Mouse (Mus musculus): Measurements from ENCODE around the gene Scpep1. TPM values are rescaled to one million over a fixed set of nuclear protein-coding genes. Genes with fewer than 3 reads are reported as not detected.

Scpep1 gene
- total RNA-seq, 1 experiment: 140 TPM

DNA sequence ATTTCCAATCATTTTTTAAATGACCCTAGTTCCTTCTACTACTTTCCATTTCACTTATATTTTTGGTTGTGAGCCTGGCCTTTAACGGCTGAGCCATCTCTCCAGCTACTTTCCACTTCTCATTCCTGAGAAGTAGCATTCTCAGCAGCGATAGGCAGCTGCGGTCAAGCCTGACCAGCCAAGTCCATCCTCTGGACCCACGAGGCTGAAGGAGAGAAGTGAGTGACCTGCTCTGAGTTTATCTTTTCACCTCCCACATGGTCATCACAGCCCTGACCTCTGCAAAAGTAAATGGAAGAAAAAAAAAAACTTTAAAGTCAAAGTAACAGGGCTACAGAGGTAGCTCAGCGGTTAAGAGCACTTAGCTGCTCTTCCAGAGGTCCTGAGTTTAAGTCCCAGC, 28.7 kb downstream of the Scpep1 start:
- H3K36me3 ChIP-seq (ENCODE audit: control insufficient read depth, insufficient read depth, low read length, poor library complexity, severe bottlenecking): peaks cover 40% of the 10 kb centered on the region
- TF ChIP-seq MAFK (IDR thresholded peaks at IDR 0.05; ENCODE audit: insufficient read depth, low read depth, low read length) (no peak), HCFC1 (IDR thresholded peaks at IDR 0.05; ENCODE audit: borderline replicate concordance, insufficient read depth, low read length) (no peak), ZNF384 (IDR thresholded peaks at IDR 0.05; ENCODE audit: low read depth, low read length) (no peak), CHD2 (IDR thresholded peaks at IDR 0.05; ENCODE audit: low read depth, low read length) (no peak), ZC3H11A (IDR thresholded peaks at IDR 0.05; ENCODE audit: borderline replicate concordance, low read depth, low read length) (no peak)
- H3K9me3 ChIP-seq (ENCODE audit: control insufficient read depth, insufficient read depth, low read depth, low read length): no peaks in the 10 kb centered on the region
- DNase-seq (ENCODE audit: low read depth, low spot score): no peak
- H3K27ac ChIP-seq (ENCODE audit: insufficient read depth, low read depth, low read length, poor library complexity, severe bottlenecking): no peak overlapping the region
- H3K4me3 ChIP-seq (ENCODE audit: insufficient read depth in 1 of 2, low read depth in 1 of 2, low read length in 2 of 2, poor library complexity in 1 of 2, severe bottlenecking in 1 of 2): no peak overlapping the region
- H3K4me1 ChIP-seq (ENCODE audit: control insufficient read depth in 2 of 2, insufficient read depth in 2 of 2, low read length in 2 of 2, poor library complexity in 1 of 2): peaks cover 11 to 13% of the 10 kb centered on the region in 2 experiments
- no peak overlapping the region for H3K9ac ChIP-seq (ENCODE audit: insufficient read depth, low read depth, low read length, poor library complexity, severe bottlenecking)
- in situ Hi-C loops (cut with MboI; ENCODE audit: low sequenced_read_pairs in 2 of 2, unreplicated experiment in 2 of 2): no loop called here

DNA sequence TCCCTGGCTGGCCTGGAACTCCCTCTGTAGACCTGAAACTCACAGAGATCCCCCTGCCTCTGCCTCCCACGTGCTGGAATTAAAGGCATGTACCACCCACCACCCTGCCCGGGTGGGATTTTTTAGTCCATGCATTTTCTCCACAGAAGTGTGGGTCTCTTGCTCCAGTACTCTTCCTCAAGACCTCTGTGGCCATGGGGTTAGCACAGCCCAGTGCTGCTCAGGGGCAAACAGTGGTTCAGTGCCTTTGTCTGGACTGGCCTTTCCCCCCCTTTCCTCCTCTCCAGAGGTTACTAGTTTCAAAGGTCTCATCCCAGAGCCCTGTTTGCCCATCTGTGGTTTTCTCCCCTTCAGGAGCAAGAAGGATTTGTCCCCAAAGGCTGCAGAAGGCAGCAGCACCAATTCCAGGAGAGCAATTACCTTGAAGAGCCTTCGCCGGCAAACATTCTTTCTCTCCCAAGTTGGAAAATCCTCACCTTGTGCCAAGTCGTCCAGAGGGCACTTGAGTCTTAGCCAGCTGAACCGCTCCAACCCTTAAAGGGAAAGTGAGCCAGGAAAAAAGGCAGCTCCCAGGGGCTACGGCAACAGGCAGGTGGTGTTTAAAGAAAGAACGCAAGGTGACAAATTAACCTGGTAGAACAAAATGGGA, 45.8 kb downstream of the Scpep1 start:
- H3K4me1 ChIP-seq (ENCODE audit: control insufficient read depth in 2 of 2, insufficient read depth in 2 of 2, low read length in 2 of 2, poor library complexity in 1 of 2): peaks cover 0 to 3% of the 10 kb centered on the region in 2 experiments; a peak in 1 of 4 replicates
- DNase-seq (ENCODE audit: low read depth, low spot score): no peak
- in situ Hi-C loops (cut with MboI; ENCODE audit: low sequenced_read_pairs in 2 of 2, unreplicated experiment in 2 of 2): no loop called here

DNA sequence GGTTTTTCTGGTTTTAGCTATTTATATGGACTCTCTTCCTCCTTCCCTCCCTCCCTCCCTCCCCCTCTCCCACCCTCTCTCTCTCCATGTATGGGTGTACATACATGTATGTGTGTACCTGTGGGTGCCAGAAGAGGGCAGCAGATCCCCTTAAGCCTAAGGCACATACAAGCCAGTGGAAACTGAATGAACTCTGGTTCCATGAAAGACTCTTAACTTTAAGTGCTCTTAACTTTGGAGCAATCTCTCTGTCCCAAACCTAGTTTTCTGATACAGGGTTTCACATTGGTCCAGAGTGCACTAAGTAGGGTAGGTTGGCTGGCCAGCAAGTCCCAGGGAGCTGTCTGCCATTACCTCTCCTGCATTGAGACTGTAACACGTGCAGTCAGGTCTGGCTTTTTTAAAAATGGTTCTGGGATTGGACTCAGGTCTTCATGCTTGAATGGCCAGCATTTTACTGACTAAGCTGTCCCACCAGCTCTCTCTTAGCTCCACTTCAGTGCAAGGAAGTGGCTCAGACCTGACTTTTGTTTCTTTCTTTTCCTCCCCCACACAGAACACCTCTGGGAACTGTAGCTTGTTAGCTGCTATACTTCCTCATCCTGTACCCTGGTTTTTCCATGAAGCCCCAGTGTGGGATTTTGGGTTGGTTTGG, 46.6 kb downstream of the Scpep1 start:
- in situ Hi-C loops (cut with MboI; ENCODE audit: low sequenced_read_pairs in 2 of 2, unreplicated experiment in 2 of 2): no loop called here
- no peak for DNase-seq (ENCODE audit: low read depth, low spot score)
- peaks cover 3% of the 10 kb centered on the region in 2 experiments; a peak in 1 of 4 replicates for H3K4me1 ChIP-seq (ENCODE audit: control insufficient read depth in 2 of 2, insufficient read depth in 2 of 2, low read length in 2 of 2, poor library complexity in 1 of 2)

More for the DNA sequence above, 45.8 kb downstream of the Scpep1 start:
- Histone ChIP-seq H3K27ac (ENCODE audit: insufficient read depth, low read depth, low read length, poor library complexity, severe bottlenecking) (no peak overlapping the region), H3K4me3 (ENCODE audit: insufficient read depth in 1 of 2, low read depth in 1 of 2, low read length in 2 of 2, poor library complexity in 1 of 2, severe bottlenecking in 1 of 2) (no peak overlapping the region), H3K9me3 (ENCODE audit: control insufficient read depth, insufficient read depth, low read depth, low read length) (no peaks in the 10 kb centered on the region), H3K9ac (ENCODE audit: insufficient read depth, low read depth, low read length, poor library complexity, severe bottlenecking) (0 out of 2 replicates have a peak overlapping the region, but pooled peaks have one; percentile 17), H3K36me3 (ENCODE audit: control insufficient read depth, insufficient read depth, low read length, poor library complexity, severe bottlenecking) (no peaks in the 10 kb centered on the region)
- TF ChIP-seq MAFK (IDR thresholded peaks at IDR 0.05; ENCODE audit: insufficient read depth, low read depth, low read length) (no peak), CHD2 (IDR thresholded peaks at IDR 0.05; ENCODE audit: low read depth, low read length) (no peak), HCFC1 (IDR thresholded peaks at IDR 0.05; ENCODE audit: borderline replicate concordance, insufficient read depth, low read length) (no peak), ZC3H11A (IDR thresholded peaks at IDR 0.05; ENCODE audit: borderline replicate concordance, low read depth, low read length) (no peak), ZNF384 (IDR thresholded peaks at IDR 0.05; ENCODE audit: low read depth, low read length) (no peak)

DNA sequence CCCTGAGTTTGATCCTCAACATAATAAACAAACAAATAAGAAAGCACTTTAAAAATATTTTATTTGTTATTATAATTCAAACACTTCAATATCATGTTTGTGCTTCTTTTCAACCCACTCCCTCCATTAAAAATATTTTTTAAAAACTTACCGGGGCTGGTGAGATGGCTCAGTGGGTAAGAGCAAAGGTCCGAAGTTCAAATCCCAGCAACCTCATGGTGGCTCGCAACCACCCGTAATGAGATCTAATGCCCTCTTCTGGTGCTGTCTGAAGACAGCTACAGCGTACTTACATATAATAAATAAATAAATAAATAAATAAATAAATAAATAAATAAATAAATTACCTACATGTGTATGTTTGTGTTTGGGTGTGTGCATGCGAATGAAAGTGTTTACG, 47.4 kb downstream of the Scpep1 start:
- Histone ChIP-seq H3K27ac (ENCODE audit: insufficient read depth, low read depth, low read length, poor library complexity, severe bottlenecking) (no peak overlapping the region), H3K4me3 (ENCODE audit: insufficient read depth in 1 of 2, low read depth in 1 of 2, low read length in 2 of 2, poor library complexity in 1 of 2, severe bottlenecking in 1 of 2) (no peak overlapping the region), H3K9ac (ENCODE audit: insufficient read depth, low read depth, low read length, poor library complexity, severe bottlenecking) (no peak overlapping the region), H3K4me1 (ENCODE audit: control insufficient read depth in 2 of 2, insufficient read depth in 2 of 2, low read length in 2 of 2, poor library complexity in 1 of 2) (peaks cover 3% of the 10 kb centered on the region in 2 experiments; a peak in 2 of 4 replicates), H3K9me3 (ENCODE audit: control insufficient read depth, insufficient read depth, low read depth, low read length) (no peaks in the 10 kb centered on the region), H3K36me3 (ENCODE audit: control insufficient read depth, insufficient read depth, low read length, poor library complexity, severe bottlenecking) (no peaks in the 10 kb centered on the region)
- DNase-seq (ENCODE audit: low read depth, low spot score): no peak
- in situ Hi-C loops (cut with MboI; ENCODE audit: low sequenced_read_pairs in 2 of 2, unreplicated experiment in 2 of 2): no loop called here
- no peak for TF ChIP-seq ZNF384 (IDR thresholded peaks at IDR 0.05; ENCODE audit: low read depth, low read length)
- no peak for TF ChIP-seq MAFK (IDR thresholded peaks at IDR 0.05; ENCODE audit: insufficient read depth, low read depth, low read length)
- no peak for TF ChIP-seq CHD2 (IDR thresholded peaks at IDR 0.05; ENCODE audit: low read depth, low read length)
- TF ChIP-seq ZC3H11A (IDR thresholded peaks at IDR 0.05; ENCODE audit: borderline replicate concordance, low read depth, low read length): no peak
- TF ChIP-seq HCFC1 (IDR thresholded peaks at IDR 0.05; ENCODE audit: borderline replicate concordance, insufficient read depth, low read length): no peak

More for the DNA sequence above, 46.6 kb downstream of the Scpep1 start:
- Histone ChIP-seq H3K9ac (ENCODE audit: insufficient read depth, low read depth, low read length, poor library complexity, severe bottlenecking) (no peak overlapping the region), H3K36me3 (ENCODE audit: control insufficient read depth, insufficient read depth, low read length, poor library complexity, severe bottlenecking) (no peaks in the 10 kb centered on the region), H3K4me3 (ENCODE audit: insufficient read depth in 1 of 2, low read depth in 1 of 2, low read length in 2 of 2, poor library complexity in 1 of 2, severe bottlenecking in 1 of 2) (no peak overlapping the region), H3K9me3 (ENCODE audit: control insufficient read depth, insufficient read depth, low read depth, low read length) (no peaks in the 10 kb centered on the region), H3K27ac (ENCODE audit: insufficient read depth, low read depth, low read length, poor library complexity, severe bottlenecking) (no peak overlapping the region)
- TF ChIP-seq ZC3H11A (IDR thresholded peaks at IDR 0.05; ENCODE audit: borderline replicate concordance, low read depth, low read length) (peak; percentile 16; the same call in 1 of the 2 replicates), ZNF384 (IDR thresholded peaks at IDR 0.05; ENCODE audit: low read depth, low read length) (no peak)

Data from ES-E14 (cell line).